Mouse (Mus musculus) megakaryocyte progenitor cell, adult 5-6 weeks (primary cell): ENCODE results near the gene Fam184a. TPM values are rescaled to one million over a fixed set of nuclear protein-coding genes. Genes with fewer than 3 reads are reported as not detected.

ENCODE experiments used
- ATAC-seq: replicated peaks from 2 replicates; pipeline ENCODE4 v1.8.0; 2016; ENCODE audit warnings: mild to moderate bottlenecking, moderate TSS enrichment, inconsistent platforms; ENCODE audit not compliant: poor library complexity
- total RNA-seq, 2 experiments: library from RNA; stranded (forward) in 1 of 2; stranded (reverse) in 1 of 2; fragments of 157-497, 149-512 nt in 1 of 2; fragments of 200-1000 nt in 1 of 2; gene quantifications; 2 replicates each; pipeline versions ENCODE4 v1.2.3 to v1.2.4; 2015 to 2017

Fam184a gene
- total RNA-seq, 2 experiments from 2014 or later, result 0.67 to 4.1 TPM

DNA sequence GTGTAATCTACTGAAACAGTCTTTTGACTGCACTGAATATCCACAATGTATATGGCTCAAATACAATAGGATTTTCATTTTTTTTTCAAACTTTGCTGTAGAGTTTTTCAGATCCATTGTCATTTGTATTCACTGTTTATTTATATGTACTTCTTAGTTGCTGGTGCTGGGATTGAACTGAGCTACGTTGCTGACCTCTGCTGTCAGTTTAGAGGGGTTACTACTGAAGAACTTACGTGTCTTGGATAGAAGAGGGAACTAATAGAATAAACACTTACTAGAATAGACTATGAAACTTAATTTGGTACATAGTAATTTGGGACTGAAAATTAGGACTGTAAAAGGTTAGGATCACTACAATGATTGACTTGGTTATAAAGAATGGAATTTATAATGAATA lies 145.6 kb downstream of the Fam184a start:
- ATAC-seq, result peak; percentile 54; the same call in 1 of the 2 replicates

DNA sequence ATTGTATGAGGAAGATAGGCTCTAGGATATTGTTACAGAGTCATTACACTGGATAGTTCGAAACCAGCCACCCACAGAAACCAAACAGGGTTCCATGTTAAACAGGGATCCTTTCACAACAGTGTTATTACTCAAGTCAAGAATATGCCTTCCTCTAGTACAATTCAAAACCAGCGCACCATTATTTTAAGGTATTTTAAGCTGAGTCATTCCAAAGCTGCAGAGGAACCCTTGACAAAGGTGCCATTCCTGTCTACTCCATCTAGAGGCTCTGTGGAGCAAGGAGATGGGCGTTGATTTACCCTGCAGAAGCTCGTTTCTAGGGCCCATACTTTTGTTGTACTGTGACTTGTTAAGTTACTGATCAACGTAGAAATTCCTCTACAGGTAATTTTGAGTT lies 152.1 kb downstream of the Fam184a start:
- peak; percentile 51 for ATAC-seq

DNA sequence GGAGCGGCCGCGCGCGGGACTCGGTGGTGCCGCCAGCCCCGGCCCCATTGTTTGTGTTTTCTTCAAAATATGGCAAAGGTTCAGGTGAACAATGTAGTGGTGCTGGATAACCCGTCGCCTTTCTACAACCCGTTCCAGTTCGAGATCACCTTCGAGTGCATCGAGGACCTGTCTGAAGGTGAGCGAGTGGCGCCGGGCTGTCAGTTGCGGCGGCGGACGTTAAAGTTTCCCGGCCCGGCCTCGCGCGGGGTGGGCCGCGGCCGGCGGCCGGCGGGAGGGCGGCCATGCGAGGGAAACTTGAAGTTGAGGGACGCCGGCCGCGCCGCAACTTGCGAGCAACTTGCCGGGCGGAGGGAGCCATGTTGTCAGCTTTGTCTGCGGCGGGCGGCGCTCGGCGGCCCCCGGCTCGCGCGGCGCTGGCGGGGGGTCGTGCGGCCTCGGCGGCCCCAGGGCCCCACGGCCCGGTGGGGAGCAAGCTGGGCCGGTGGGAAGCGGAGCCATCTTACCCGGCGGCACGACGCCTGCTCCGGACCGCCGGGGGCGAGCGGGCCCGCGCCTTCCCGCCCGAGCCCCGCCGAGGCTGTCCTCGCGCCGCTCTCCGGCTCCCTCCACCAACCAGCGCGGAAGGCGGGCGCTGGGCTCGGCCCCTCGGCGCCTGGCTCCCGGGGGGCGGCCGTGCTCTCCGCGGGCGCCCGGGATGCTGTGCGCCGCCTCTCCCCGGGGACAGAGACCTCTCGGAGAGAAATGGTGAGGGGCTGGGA lies 153.6 kb downstream of the Fam184a start:
- ATAC-seq, result peak; percentile 17

DNA sequence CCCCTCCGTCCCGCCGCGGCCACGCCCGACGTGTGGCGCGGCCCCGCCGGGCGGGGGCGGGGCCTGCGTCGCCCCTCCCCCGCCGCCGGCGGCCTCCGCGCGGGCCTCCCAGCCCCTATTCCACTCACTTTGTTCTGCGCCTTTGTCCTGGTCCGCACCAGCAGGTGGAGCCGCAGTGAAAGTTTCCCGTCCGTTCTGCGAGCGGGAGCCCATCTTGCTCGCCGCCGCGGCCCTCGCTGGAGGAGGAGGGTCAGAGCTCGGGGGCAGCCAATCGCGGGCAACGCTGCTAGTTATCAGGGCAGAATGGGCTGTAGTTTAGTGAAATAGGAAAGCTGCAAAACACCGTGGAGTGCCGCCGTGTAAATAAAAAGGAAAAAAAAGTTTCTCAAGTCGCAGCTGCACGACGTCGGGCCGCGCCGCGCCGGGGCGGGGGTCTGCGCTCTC lies 154.2 kb downstream of the Fam184a start, which contains the start of gene Asf1a:
Asf1a (plus strand) TSS at position 81 of the 444 bp plus-strand sequence.
- peak; percentile 83 for ATAC-seq

DNA sequence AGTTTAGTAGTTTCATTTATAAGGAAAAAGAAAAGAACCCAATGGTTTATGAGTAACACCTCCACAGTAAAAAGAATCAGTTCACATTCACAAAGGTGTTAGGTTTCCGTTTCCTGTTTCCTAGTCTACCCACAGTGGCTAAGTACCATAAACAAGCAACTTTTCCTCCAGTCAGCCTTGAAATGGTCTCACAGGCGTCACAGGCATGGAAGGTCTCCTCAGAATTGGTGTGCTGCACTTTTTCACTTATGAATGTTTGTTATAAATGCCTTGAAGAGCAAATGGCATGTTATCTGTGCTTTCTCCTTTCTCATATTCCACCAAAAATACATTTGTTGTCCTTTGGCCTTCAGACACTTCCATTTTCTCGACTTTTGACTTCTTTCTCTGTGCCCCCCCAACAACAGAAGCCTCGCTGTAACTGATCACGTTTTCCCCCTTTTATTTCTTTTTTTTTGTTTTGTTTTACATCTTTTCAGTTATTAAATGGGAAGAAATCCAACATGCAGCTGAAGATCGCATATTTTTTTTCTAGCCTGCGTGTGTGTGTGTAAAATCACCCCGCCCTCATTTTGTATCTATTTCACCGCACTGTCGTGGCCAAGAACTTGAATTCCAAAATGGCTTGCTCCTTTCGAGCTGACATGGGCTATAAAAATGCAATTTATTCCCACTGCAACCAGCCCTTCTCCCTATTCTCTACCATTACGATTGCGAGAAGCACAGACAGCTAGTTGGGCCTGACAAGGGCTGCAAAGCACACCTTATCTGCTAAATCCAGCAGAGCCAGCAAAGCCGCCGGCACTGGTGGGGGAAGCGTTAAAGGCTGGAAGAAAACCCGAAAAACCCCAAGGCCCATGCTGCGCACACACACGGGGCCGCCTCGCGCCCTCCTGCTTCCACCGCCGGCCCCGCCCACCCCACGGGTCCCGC lies 154.9 kb downstream of the Fam184a start:
- ATAC-seq, result peak; percentile 63

DNA sequence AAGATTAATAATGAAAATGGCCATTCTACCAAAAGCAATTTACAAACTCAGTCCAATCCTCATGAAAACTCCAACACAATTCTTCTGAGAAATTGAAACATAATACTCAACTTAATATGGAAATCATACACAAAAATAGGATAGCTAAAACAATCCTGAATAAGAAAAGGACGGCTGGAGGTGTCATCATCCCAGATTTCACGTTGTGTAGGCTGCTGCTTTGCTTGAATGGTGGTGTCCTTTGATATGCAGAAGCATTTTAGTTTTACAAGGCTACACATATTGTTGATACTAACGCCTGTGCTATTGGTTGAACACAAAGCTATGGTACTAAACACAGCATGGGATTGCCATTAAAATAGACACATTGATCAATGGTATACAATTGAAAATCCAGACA lies 165.1 kb downstream of the Fam184a start:
- no peak for ATAC-seq

Other genes starting within 250 kb of the Fam184a start
- gene Asf1a, start 154.4 kb downstream of the Fam184a start, total RNA-seq (2015), result 116 and 118 TPM in 2 replicates
- 80.2 and 104 TPM in 2 replicates for gene Asf1a, start 154.4 kb downstream of the Fam184a start, total RNA-seq (2017)
- gene Mcm9, start 120.7 kb downstream of the Fam184a start, total RNA-seq (2015), result 16.5 and 17.9 TPM in 2 replicates
- 10.2 and 19.5 TPM in 2 replicates for gene Mcm9, start 120.7 kb downstream of the Fam184a start, total RNA-seq (2017)